Mouse (Mus musculus) heart, embryonic 16.5 days (tissue): ENCODE results near the gene Habp2. TPM values are rescaled to one million over a fixed set of nuclear protein-coding genes. Genes with fewer than 3 reads are reported as not detected.
A peak's percentile ranks its signal among the peaks of the same experiment; 100 is the strongest.
"Not testable (repeated sequence)": the region's sequence is repeated elsewhere in the genome, so short reads cannot be mapped to it uniquely, and the experiment has no call there.

Source experiments
- ATAC-seq: fragments of 200-750 bp; cut with Nextera tagmentation; replicated peaks from 2 replicates; pipeline ENCODE4 v1.8.0; 2017; ENCODE audit warnings: moderate number of reproducible peaks; ENCODE audit not compliant: insufficient read depth, low FRiP score; ENCODE audit errors: extremely low read depth
- H3K27ac ChIP-seq: fragments of 300-500 bp; sonication (generic); 2 replicates; pipeline ENCODE4 v1.5.1; 2014; ENCODE audit warnings: mild to moderate bottlenecking, low read length, control low read depth, moderate library complexity
- H3K27me3 ChIP-seq: fragments of 300-500 bp; sonication (generic); 2 replicates; pipeline ENCODE4 v1.6.1; 2014; ENCODE audit warnings: low read length, mixed read lengths; ENCODE audit not compliant: control insufficient read depth, insufficient read depth
- H3K36me3 ChIP-seq: fragments of 300-500 bp; sonication (generic); 2 replicates; pipeline ENCODE4 v1.6.1; 2014; ENCODE audit not compliant: control insufficient read depth, insufficient read depth
- H3K4me1 ChIP-seq: fragments of 300-500 bp; sonication (generic); 2 replicates; pipeline ENCODE4 v1.6.1; 2014; ENCODE audit warnings: low read length, mixed read lengths; ENCODE audit not compliant: control insufficient read depth, insufficient read depth
- H3K4me2 ChIP-seq: fragments of 300-500 bp; sonication (generic); 2 replicates; pipeline ENCODE4 v1.6.1; 2014; ENCODE audit warnings: low read depth, mild to moderate bottlenecking, control low read depth, low read length
- H3K4me3 ChIP-seq: fragments of 300-500 bp; sonication (generic); 2 replicates; pipeline ENCODE4 v1.5.1; 2014; ENCODE audit warnings: mild to moderate bottlenecking, control low read depth, low read length
- H3K9ac ChIP-seq: fragments of 300-500 bp; sonication (generic); 2 replicates; pipeline ENCODE4 v1.6.1; 2014; ENCODE audit warnings: low read length, control low read depth
- H3K9me3 ChIP-seq: fragments of 300-500 bp; sonication (generic); replicated peaks from 2 replicates; pipeline ENCODE4 v1.6.1; 2016; ENCODE audit warnings: low read length; ENCODE audit not compliant: control insufficient read depth
- WGBS: fragments of 180-500 bp; shearing (Covaris S2); extraction: QIAGEN DNeasy Blood & Tissue Kit; methylation state at CpG from one replicate; pipeline ENCODE4 v1.1.7; 2014; 5-methylcytosine and 5-hydroxymethylcytosine counted together
- polyA plus RNA-seq: library from polyadenylated mRNA; unstranded; fragments of >200 nt; fragmentation: Nextera tagmentation; extraction: Ambion mirVana; gene quantifications from 2 replicates; pipeline ENCODE4 v1.2.1, GENCODE M21; 2015

Habp2 gene
- polyA plus RNA-seq, 1 experiment from 2014 or later, result 2.2 TPM

GRCm38 (mm10) chr19:56346016-56346415 lies 59.1 kb downstream of the Habp2 start:
- ATAC-seq, result no peak
- Histone ChIP-seq H3K4me1 (no peaks in the 10 kb centered on the region), H3K27me3 (no peaks in the 10 kb centered on the region), H3K9ac (no peak overlapping the region), H3K4me3 (no peak overlapping the region), H3K9me3 (no peaks in the 10 kb centered on the region), H3K27ac (no peak overlapping the region), H3K4me2 (no peak overlapping the region), H3K36me3 (peaks cover 12% of the 10 kb centered on the region)
- WGBS, result 75% methylated on average over 3 of the region's 3 CpGs

- no peaks in the 10 kb centered on the region for H3K4me1 ChIP-seq
- no peak overlapping the region for H3K4me2 ChIP-seq
- H3K27me3 ChIP-seq, result no peaks in the 10 kb centered on the region
- ATAC-seq, result no peak
- H3K36me3 ChIP-seq, result peaks cover 14% of the 10 kb centered on the region
- WGBS, result 56% methylated on average over 13 of the region's 13 CpGs
- no peaks in the 10 kb centered on the region for H3K9me3 ChIP-seq
- H3K4me3 ChIP-seq, result no peak overlapping the region
- no peak overlapping the region for H3K27ac ChIP-seq
- H3K9ac ChIP-seq, result no peak overlapping the region
Measured at GRCm38 (mm10) chr19:56346750-56347149, 59.8 kb downstream of the Habp2 start.

GRCm38 (mm10) chr19:56349295-56349694 lies 62.4 kb downstream of the Habp2 start:
- ATAC-seq, result no peak
- no peaks in the 10 kb centered on the region for H3K4me1 ChIP-seq
- 28% methylated on average over 6 of the region's 6 CpGs for WGBS
- H3K9me3 ChIP-seq, result peaks cover 6% of the 10 kb centered on the region; the same call in 1 of the 2 replicates
- H3K9ac ChIP-seq, result no peak overlapping the region
- H3K4me3 ChIP-seq, result no peak overlapping the region
- peaks cover 25% of the 10 kb centered on the region for H3K36me3 ChIP-seq
- no peak overlapping the region for H3K27ac ChIP-seq
- no peaks in the 10 kb centered on the region for H3K27me3 ChIP-seq
- no peak overlapping the region for H3K4me2 ChIP-seq

GRCm38 (mm10) chr19:56353689-56354088 lies 66.8 kb downstream of the Habp2 start:
- Histone ChIP-seq H3K4me1 (peaks cover 20% of the 10 kb centered on the region), H3K36me3 (peaks cover 36% of the 10 kb centered on the region), H3K27ac (no peak overlapping the region), H3K9me3 (peaks cover 6% of the 10 kb centered on the region; the same call in 1 of the 2 replicates), H3K27me3 (no peaks in the 10 kb centered on the region), H3K9ac (no peak overlapping the region), H3K4me2 (no peak overlapping the region), H3K4me3 (no peak overlapping the region)
- ATAC-seq, result no peak
- 82% methylated on average over 10 of the region's 10 CpGs for WGBS

- H3K36me3 ChIP-seq, result peaks cover 34% of the 10 kb centered on the region
- no peak overlapping the region for H3K9ac ChIP-seq
- H3K4me1 ChIP-seq, result peaks cover 20% of the 10 kb centered on the region
- H3K27ac ChIP-seq, result no peak overlapping the region
- no peak for ATAC-seq
- no peak overlapping the region for H3K4me3 ChIP-seq
- no peak overlapping the region for H3K4me2 ChIP-seq
- peaks cover 6% of the 10 kb centered on the region; the same call in 1 of the 2 replicates for H3K9me3 ChIP-seq
- WGBS, result 79% methylated on average over 12 of the region's 12 CpGs
- no peaks in the 10 kb centered on the region for H3K27me3 ChIP-seq
Measured at GRCm38 (mm10) chr19:56355201-56355600, 68.3 kb downstream of the Habp2 start.

GRCm38 (mm10) chr19:56356480-56357373 lies 69.8 kb downstream of the Habp2 start:
- no peak overlapping the region for H3K9ac ChIP-seq
- 30% methylated on average over 17 of the region's 17 CpGs for WGBS

GRCm38 (mm10) chr19:56357374-56357708 lies 70.4 kb downstream of the Habp2 start:
- peak overlapping the region; percentile 72 for H3K27ac ChIP-seq
- not testable (repeated sequence) for H3K9me3 ChIP-seq, H3K9ac ChIP-seq, H3K4me3 ChIP-seq, H3K27me3 ChIP-seq
- H3K4me2 ChIP-seq, result 0 out of 2 replicates have a peak overlapping the region, but pooled peaks have one; percentile 8
- H3K36me3 ChIP-seq, result peaks cover 37% of the 10 kb centered on the region
- H3K4me1 ChIP-seq, result peaks cover 20% of the 10 kb centered on the region
- ATAC-seq, result 0 out of 2 replicates have a peak, but pooled peaks have one; percentile 54
- WGBS, result 37% methylated on average over 2 of the region's 2 CpGs

More at GRCm38 (mm10) chr19:56356480-56357373, 69.8 kb downstream of the Habp2 start:
- H3K9me3 ChIP-seq, result peaks cover 6% of the 10 kb centered on the region; the same call in 1 of the 2 replicates
- ATAC-seq, result 0 out of 2 replicates have a peak, but pooled peaks have one; percentile 10
- peak overlapping the region; percentile 28 for H3K27ac ChIP-seq
- no peaks in the 10 kb centered on the region for H3K27me3 ChIP-seq
- no peak overlapping the region for H3K4me3 ChIP-seq
- peak overlapping the region; percentile 8 for H3K4me2 ChIP-seq
- peaks cover 36% of the 10 kb centered on the region for H3K36me3 ChIP-seq
- peaks cover 20% of the 10 kb centered on the region for H3K4me1 ChIP-seq

- ATAC-seq, result no peak
- Histone ChIP-seq H3K9ac (no peak overlapping the region), H3K27me3 (no peaks in the 10 kb centered on the region), H3K4me2 (no peak overlapping the region), H3K4me3 (no peak overlapping the region), H3K36me3 (peaks cover 27% of the 10 kb centered on the region), H3K9me3 (no peaks in the 10 kb centered on the region), H3K4me1 (peaks cover 20% of the 10 kb centered on the region), H3K27ac (no peak overlapping the region)
- WGBS, result 76% methylated on average over 2 of the region's 2 CpGs
Measured at GRCm38 (mm10) chr19:56358890-56359289, 72.0 kb downstream of the Habp2 start.

- Histone ChIP-seq H3K4me1 (peaks cover 4% of the 10 kb centered on the region; the same call in 1 of the 2 replicates), H3K36me3 (peaks cover 24% of the 10 kb centered on the region), H3K9ac (no peak overlapping the region), H3K27me3 (no peaks in the 10 kb centered on the region), H3K9me3 (no peaks in the 10 kb centered on the region), H3K27ac (no peak overlapping the region), H3K4me2 (no peak overlapping the region), H3K4me3 (no peak overlapping the region)
- WGBS, result 56% methylated on average over 15 of the region's 15 CpGs
- no peak for ATAC-seq
Measured at GRCm38 (mm10) chr19:56363721-56364460, 77.0 kb downstream of the Habp2 start.
